Comparison of ENCODE assay signal across 26 mouse cellular contexts in genomic region chr14:45416265-45416664, GRCm38 (mm10). TPM values are rescaled to one million over a fixed set of nuclear protein-coding genes. Genes with fewer than 3 reads are reported as not detected.
"Had no signal": no experiment of that assay in that cellular context is flagged by ENCODE, and none has a peak within 500 bp of the region (broad histone marks: within the 10 kb centered on the region; RNA-seq: fewer than 3 reads in every experiment).

No protein-coding gene starts in this region.

- H3K27ac ChIP-seq: embryonic facial prominence, embryonic 10.5 days; embryonic facial prominence, embryonic 12.5 days; embryonic facial prominence, embryonic 13.5 days; embryonic facial prominence, embryonic 15.5 days; forebrain, embryonic 10.5 days; forebrain, embryonic 12.5 days; forebrain, embryonic 13.5 days; forebrain, embryonic 15.5 days; gastrocnemius, adult 2 months; heart, adult 2 months had no signal

- H3K27me3 ChIP-seq: embryonic facial prominence, embryonic 12.5 days; embryonic facial prominence, embryonic 13.5 days; embryonic facial prominence, embryonic 15.5 days; forebrain, embryonic 12.5 days; forebrain, embryonic 13.5 days; forebrain, embryonic 15.5 days had no signal

- ATAC-seq: forebrain, embryonic 13.5 days; forebrain, embryonic 14.5 days; forebrain, embryonic 15.5 days; forebrain, embryonic 16.5 days; forebrain, postnatal 0 days had no signal

- H3K9me3 ChIP-seq: embryonic facial prominence, embryonic 10.5 days; embryonic facial prominence, embryonic 12.5 days; embryonic facial prominence, embryonic 13.5 days; embryonic facial prominence, embryonic 15.5 days; forebrain, embryonic 10.5 days; forebrain, embryonic 12.5 days; forebrain, embryonic 13.5 days; forebrain, embryonic 15.5 days had no signal

- H3K4me3 ChIP-seq: embryonic facial prominence, embryonic 10.5 days; embryonic facial prominence, embryonic 12.5 days; embryonic facial prominence, embryonic 13.5 days; embryonic facial prominence, embryonic 15.5 days; erythroblast, embryonic 14.5 days; forebrain, embryonic 10.5 days; forebrain, embryonic 12.5 days; forebrain, embryonic 13.5 days; forebrain, embryonic 15.5 days; gastrocnemius, adult 2 months; heart, adult 2 months had no signal

- H3K36me3 ChIP-seq: embryonic facial prominence, embryonic 10.5 days; embryonic facial prominence, embryonic 12.5 days; embryonic facial prominence, embryonic 13.5 days; embryonic facial prominence, embryonic 15.5 days; forebrain, embryonic 10.5 days; forebrain, embryonic 12.5 days; forebrain, embryonic 15.5 days had no signal

- H3K4me2 ChIP-seq: embryonic facial prominence, embryonic 12.5 days; embryonic facial prominence, embryonic 13.5 days; embryonic facial prominence, embryonic 15.5 days; forebrain, embryonic 12.5 days; forebrain, embryonic 13.5 days; forebrain, embryonic 15.5 days had no signal

- H3K9ac ChIP-seq: embryonic facial prominence, embryonic 12.5 days; embryonic facial prominence, embryonic 13.5 days; embryonic facial prominence, embryonic 15.5 days; forebrain, embryonic 12.5 days; forebrain, embryonic 13.5 days; forebrain, embryonic 15.5 days; forebrain, postnatal 0 days had no signal

- H3K4me1 ChIP-seq: embryonic facial prominence, embryonic 10.5 days; embryonic facial prominence, embryonic 12.5 days; embryonic facial prominence, embryonic 13.5 days; embryonic facial prominence, embryonic 15.5 days; forebrain, embryonic 10.5 days; forebrain, embryonic 12.5 days; forebrain, embryonic 13.5 days; forebrain, embryonic 15.5 days had no signal

- DNase-seq: cerebellum, adult 9-10 months; cerebellum, adult 9-11 months; cerebellum, postnatal 10 days; cerebellum, postnatal 14 days; cerebellum, postnatal 25 days; cerebellum, postnatal 36 days; embryo, embryonic 11 days; forebrain, postnatal 0 days; gastrocnemius, adult 2 months; gastrocnemius, postnatal 10 days; gastrocnemius, postnatal 14 days; gastrocnemius, postnatal 25 days; gastrocnemius, postnatal 36 days; heart, adult 18-20 months; heart, adult 2 months had no signal

RNA-seq across cellular contexts. Expression of gene Gnpnat1, which starts 11.6 kb away (rescaled TPM):
- polyA plus RNA-seq: erythroblast, embryonic 14.5 days had no signal
